Mouse (Mus musculus) midbrain, embryonic 15.5 days (tissue): ENCODE measurements around the gene Mboat1. TPM values are rescaled to one million over a fixed set of nuclear protein-coding genes. Genes with fewer than 3 reads are reported as not detected.

Experiments used
- ATAC-seq: fragments of 200-750 bp; cut with Nextera tagmentation; replicated peaks from 2 replicates; pipeline ENCODE4 v1.8.0; 2017; ENCODE audit warnings: moderate TSS enrichment
- H3K27ac ChIP-seq: fragments of 300-500 bp; sonication (generic); 2 replicates; pipeline ENCODE4 v1.5.1; 2015; ENCODE audit warnings: mild to moderate bottlenecking, inconsistent platforms
- H3K27me3 ChIP-seq: fragments of 300-500 bp; sonication (generic); replicated peaks from 2 replicates; pipeline ENCODE4 v1.6.1; 2015; ENCODE audit warnings: inconsistent platforms
- H3K36me3 ChIP-seq: fragments of 300-500 bp; sonication (generic); replicated peaks from 2 replicates; pipeline ENCODE4 v1.6.1; 2015; ENCODE audit warnings: inconsistent platforms
- H3K4me1 ChIP-seq: fragments of 300-500 bp; sonication (generic); 2 replicates; pipeline ENCODE4 v1.6.1; 2015; ENCODE audit warnings: inconsistent platforms
- H3K4me2 ChIP-seq: fragments of 300-500 bp; sonication (generic); 2 replicates; pipeline ENCODE4 v1.6.1; 2015; ENCODE audit warnings: inconsistent platforms, mild to moderate bottlenecking, moderate library complexity
- H3K4me3 ChIP-seq: fragments of 300-500 bp; sonication (generic); 2 replicates; pipeline ENCODE4 v1.5.1; 2015; ENCODE audit warnings: mild to moderate bottlenecking, inconsistent platforms
- H3K9ac ChIP-seq: fragments of 300-500 bp; sonication (generic); 2 replicates; pipeline ENCODE4 v1.6.1; 2015; ENCODE audit warnings: mild to moderate bottlenecking, inconsistent platforms
- H3K9me3 ChIP-seq: fragments of 300-500 bp; sonication (generic); 2 replicates; pipeline ENCODE4 v1.6.1; 2016; ENCODE audit warnings: inconsistent platforms
- WGBS: fragments of 180-500 bp; shearing (Covaris S2); methylation state at CpG from one replicate; pipeline ENCODE4 v1.1.7; 2015; ENCODE audit warnings: mixed read lengths; 5-methylcytosine and 5-hydroxymethylcytosine counted together
- polyA plus RNA-seq: library from polyadenylated mRNA; unstranded; fragments of >200 nt; fragmentation: Nextera tagmentation; extraction: Ambion mirVana; gene quantifications from 2 replicates; pipeline ENCODE4 v1.2.1, GENCODE M21; 2015

Mboat1 gene
- polyA plus RNA-seq, 1 experiment from 2014 or later, result 2.5 TPM

DNA sequence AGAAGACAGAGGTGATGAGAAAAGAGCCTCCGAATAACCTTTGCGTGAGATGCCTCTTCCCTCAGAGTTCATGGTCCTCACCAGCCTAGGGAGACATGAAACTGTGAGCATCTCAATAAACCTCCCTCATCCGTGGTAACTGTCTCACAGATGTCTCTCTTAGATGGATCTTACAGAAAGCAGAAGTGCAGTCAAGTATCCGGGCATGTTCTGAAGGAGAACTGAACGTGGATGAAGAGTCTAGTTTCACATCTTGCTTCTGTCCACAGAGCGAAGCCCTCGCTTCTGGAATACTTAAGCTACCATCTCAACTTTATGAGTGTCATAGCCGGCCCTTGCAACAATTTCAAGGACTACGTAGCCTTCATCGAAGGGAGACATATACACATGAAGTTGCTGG lies 87.8 kb downstream of the Mboat1 start:
- WGBS, result 94% methylated on average over 10 of the region's 10 CpGs
- Histone ChIP-seq H3K36me3 (no peaks in the 10 kb centered on the region), H3K4me3 (no peak overlapping the region), H3K9ac (no peak overlapping the region), H3K27ac (no peak overlapping the region), H3K4me1 (no peaks in the 10 kb centered on the region), H3K9me3 (no peaks in the 10 kb centered on the region), H3K4me2 (no peak overlapping the region), H3K27me3 (no peaks in the 10 kb centered on the region)
- no peak for ATAC-seq

DNA sequence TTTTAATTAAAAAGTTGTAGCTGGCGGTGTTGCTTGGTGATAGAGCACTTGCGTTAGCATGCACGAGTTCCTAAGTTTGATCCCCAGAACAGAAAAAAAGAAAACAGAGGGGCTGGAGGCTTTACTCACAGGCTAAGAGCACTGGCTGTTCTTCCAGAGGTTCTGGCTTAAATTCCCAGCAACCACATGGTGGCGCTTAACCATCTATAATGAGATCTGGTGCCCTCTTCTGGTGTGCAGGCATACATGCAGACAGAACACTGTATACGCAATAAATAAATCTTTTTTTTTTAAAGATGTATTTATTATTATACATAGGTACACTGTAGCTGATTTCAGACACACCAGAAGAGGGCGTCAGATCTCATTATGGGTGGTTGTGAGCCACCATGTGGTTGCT lies 88.4 kb downstream of the Mboat1 start:
- H3K36me3 ChIP-seq, result no peaks in the 10 kb centered on the region
- H3K27me3 ChIP-seq, result no peaks in the 10 kb centered on the region
- no peak overlapping the region for H3K27ac ChIP-seq
- ATAC-seq, result no peak
- H3K9ac ChIP-seq, result no peak overlapping the region
- WGBS, result 95% methylated on average over 6 of the region's 6 CpGs
- no peak overlapping the region for H3K4me2 ChIP-seq
- no peaks in the 10 kb centered on the region for H3K4me1 ChIP-seq
- H3K9me3 ChIP-seq, result no peaks in the 10 kb centered on the region
- no peak overlapping the region for H3K4me3 ChIP-seq

DNA sequence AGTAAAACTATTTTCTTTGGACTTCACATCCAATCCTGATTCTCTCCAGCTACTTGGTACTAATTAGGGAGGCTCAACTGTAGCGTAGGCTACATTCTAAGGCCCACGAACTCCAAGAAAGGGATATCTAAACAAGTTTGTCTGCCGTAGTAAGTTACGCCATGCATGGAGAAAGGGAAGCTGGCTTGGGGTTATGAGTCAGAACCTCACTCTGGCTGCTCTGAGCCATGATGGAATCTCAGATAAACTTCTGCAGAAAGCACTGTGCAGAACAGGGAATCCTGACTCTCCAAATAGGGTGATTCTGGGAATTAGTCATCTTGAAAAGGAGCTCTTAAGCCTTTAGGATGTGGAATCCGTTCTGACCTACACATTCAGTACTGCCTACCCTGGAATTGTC lies 92.5 kb downstream of the Mboat1 start:
- no peak for ATAC-seq
- H3K4me2 ChIP-seq, result no peak overlapping the region
- no peaks in the 10 kb centered on the region for H3K27me3 ChIP-seq
- no peak overlapping the region for H3K4me3 ChIP-seq
- no peaks in the 10 kb centered on the region for H3K9me3 ChIP-seq
- no peak overlapping the region for H3K9ac ChIP-seq
- no peak overlapping the region for H3K27ac ChIP-seq
- H3K36me3 ChIP-seq, result no peaks in the 10 kb centered on the region
- 84% methylated on average over 5 of the region's 5 CpGs for WGBS
- no peaks in the 10 kb centered on the region for H3K4me1 ChIP-seq

DNA sequence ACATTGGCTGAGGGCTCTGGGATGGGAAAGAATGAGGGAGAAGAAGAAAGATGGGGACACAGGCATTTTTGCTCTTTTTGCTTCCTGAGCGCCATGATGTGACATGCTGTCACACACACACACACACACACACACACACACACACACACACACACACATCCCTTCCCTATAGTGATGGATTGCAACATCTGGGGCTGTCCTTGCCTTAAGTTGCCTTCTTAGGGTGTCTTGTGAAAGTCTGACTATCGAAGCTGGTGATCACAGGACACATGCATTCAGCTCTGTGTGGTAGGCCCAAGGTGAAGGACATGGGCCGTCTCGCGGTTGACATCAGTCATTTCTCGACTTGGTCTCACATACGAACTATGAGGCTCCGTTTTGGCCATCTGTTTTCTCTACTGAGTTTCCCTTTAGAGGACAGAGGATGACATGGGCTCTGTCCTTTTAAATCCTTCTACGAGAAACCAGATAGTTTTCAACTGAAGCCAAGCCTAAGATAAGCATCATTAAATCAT lies 93.4 kb downstream of the Mboat1 start:
- Histone ChIP-seq H3K9me3 (no peaks in the 10 kb centered on the region), H3K27me3 (no peaks in the 10 kb centered on the region), H3K27ac (no peak overlapping the region), H3K36me3 (no peaks in the 10 kb centered on the region), H3K4me1 (no peaks in the 10 kb centered on the region), H3K4me3 (no peak overlapping the region), H3K4me2 (no peak overlapping the region), H3K9ac (no peak overlapping the region)
- 93% methylated on average over 9 of the region's 9 CpGs for WGBS
- ATAC-seq, result no peak

DNA sequence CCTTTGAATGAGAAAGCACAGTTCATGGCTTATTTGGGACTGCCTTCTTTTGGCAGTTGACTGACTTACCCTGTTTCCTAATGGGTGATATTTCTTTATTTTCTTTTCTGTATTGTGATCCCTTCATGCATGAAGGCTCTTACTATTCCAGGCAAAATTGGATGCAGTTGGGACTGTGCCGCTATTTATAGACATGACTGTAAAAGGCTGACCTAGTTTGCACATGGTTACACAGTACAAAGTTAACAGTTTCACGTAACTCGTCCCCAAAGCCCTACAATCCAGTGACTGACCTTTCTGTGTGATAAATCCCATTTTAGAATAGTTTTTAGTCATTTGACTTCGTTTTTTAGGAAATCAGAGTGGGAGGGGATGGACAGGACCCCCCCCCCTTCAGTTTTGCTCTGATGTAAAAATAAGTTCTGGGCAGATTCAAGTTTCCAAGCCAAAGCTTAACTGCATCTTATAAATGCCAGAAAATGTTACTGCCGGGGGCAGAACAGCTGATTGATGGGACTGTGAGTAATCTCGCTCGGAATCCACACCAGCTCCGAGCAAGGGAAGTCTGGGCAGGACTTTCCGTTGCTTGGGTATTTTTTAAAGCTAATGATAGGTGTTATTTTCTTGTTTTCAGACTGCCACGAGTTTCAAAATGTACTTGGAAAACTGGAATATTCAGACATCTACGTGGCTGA lies 98.9 kb downstream of the Mboat1 start:
- Histone ChIP-seq H3K27ac (no peak overlapping the region), H3K4me2 (no peak overlapping the region), H3K4me1 (no peaks in the 10 kb centered on the region), H3K27me3 (no peaks in the 10 kb centered on the region), H3K9ac (no peak overlapping the region), H3K36me3 (no peaks in the 10 kb centered on the region), H3K9me3 (no peaks in the 10 kb centered on the region), H3K4me3 (no peak overlapping the region)
- 77% methylated on average over 11 of the region's 11 CpGs for WGBS
- ATAC-seq, result peak; percentile 52; the same call in 1 of the 2 replicates

DNA sequence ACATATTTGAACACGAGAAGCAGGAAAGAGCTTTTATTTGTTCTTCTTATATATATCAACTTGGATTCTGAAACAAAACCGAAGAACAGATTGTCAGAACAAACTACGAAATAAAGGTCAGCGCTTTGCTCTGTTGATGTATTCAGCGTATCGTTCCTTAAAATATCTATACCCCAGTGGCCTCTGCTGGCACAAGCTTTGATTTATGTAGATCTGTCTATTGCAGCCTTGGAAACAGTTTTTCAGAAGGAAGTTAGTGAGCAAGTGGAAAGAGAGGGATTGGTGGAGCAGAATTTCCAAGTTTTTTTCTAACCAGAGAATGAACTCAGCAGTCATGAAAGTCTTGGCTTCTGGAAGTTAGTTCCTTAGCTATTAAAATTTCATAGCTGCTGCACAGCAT lies 103.1 kb downstream of the Mboat1 start:
- Histone ChIP-seq H3K4me1 (no peaks in the 10 kb centered on the region), H3K36me3 (no peaks in the 10 kb centered on the region), H3K27me3 (no peaks in the 10 kb centered on the region), H3K4me2 (no peak overlapping the region), H3K9ac (no peak overlapping the region), H3K4me3 (no peak overlapping the region), H3K9me3 (no peaks in the 10 kb centered on the region), H3K27ac (no peak overlapping the region)
- 89% methylated on average over 6 of the region's 6 CpGs for WGBS
- ATAC-seq, result no peak

DNA sequence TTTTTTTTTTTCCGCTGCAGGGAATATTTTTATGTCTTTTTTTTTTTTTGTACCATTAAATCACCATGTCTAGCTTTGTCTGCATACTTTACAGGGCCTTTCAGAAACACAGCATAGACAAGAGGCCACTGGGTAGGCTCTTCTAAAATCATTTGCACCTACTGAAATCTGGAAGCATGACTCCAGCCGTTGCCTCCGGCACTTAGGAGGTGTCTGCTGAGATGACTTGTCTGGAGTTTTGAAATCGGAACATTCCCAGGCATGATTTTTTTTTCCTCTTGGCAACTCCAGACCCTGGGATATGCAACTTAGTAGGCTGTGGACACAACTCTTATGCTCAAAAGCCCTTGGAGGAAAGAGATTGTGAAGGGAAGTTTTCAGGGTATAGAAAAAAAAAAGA lies 109.3 kb downstream of the Mboat1 start:
- no peaks in the 10 kb centered on the region for H3K36me3 ChIP-seq
- H3K4me3 ChIP-seq, result no peak overlapping the region
- no peaks in the 10 kb centered on the region for H3K27me3 ChIP-seq
- no peak overlapping the region for H3K9ac ChIP-seq
- no peak for ATAC-seq
- no peak overlapping the region for H3K4me2 ChIP-seq
- H3K27ac ChIP-seq, result no peak overlapping the region
- no peaks in the 10 kb centered on the region for H3K9me3 ChIP-seq
- WGBS, result 93% methylated on average over 4 of the region's 4 CpGs
- H3K4me1 ChIP-seq, result no peaks in the 10 kb centered on the region

DNA sequence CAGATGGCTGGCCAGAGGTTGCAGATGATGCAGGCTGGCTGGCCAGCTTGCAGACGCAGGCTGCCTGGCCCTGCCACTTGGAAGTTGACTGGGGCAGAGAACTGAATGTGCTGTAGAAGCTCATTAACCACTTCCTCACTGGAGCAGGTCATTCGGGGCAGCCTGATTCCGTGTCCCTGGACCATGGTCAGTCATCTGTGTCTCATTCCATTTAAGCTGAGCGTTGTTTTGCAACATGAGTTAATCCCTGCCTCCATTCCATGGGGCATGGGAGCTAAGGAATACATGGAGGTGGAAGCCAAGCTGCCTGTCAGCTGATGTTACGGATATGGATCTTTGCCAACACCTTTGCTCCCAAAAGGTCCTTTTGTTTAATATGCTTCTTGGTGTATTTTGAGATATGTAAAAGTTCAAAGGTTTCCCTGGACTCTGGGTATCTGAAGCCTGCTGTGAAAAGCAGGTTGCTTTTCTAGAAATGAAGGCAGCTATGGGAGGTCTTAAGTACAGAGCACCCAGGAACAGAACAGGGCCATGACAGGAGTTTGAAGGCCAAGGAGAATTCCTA lies 114.1 kb downstream of the Mboat1 start:
- H3K36me3 ChIP-seq, result no peaks in the 10 kb centered on the region
- H3K4me2 ChIP-seq, result no peak overlapping the region
- no peak overlapping the region for H3K9ac ChIP-seq
- no peak for ATAC-seq
- H3K4me3 ChIP-seq, result no peak overlapping the region
- peaks cover 4% of the 10 kb centered on the region; the same call in 1 of the 2 replicates for H3K4me1 ChIP-seq
- 42% methylated on average over 5 of the region's 5 CpGs for WGBS
- H3K27me3 ChIP-seq, result no peaks in the 10 kb centered on the region
- no peak overlapping the region for H3K27ac ChIP-seq
- no peaks in the 10 kb centered on the region for H3K9me3 ChIP-seq

DNA sequence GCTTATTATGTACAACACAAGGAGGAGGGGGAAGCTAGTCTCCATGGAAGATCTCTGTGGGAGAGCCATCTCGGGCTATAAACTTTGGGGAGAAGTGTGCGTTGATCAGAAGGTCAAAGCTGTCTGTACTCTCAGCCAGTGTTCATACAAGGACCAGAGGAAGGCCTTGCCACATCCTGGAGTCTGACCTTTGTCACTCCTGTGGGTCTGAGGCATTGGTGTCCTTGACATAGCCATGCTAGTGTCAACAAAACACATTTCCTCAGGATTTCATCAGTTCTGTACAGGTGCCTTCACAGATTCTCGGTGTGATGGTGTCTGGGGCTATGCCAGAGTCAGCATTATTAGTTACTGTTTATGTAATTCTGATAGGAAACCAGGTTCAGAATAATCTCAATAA lies 115.1 kb downstream of the Mboat1 start:
- no peak for ATAC-seq
- H3K4me3 ChIP-seq, result no peak overlapping the region
- no peaks in the 10 kb centered on the region for H3K36me3 ChIP-seq
- peaks cover 4% of the 10 kb centered on the region; the same call in 1 of the 2 replicates for H3K4me1 ChIP-seq
- WGBS, result 74% methylated on average over 3 of the region's 3 CpGs
- H3K27me3 ChIP-seq, result no peaks in the 10 kb centered on the region
- no peak overlapping the region for H3K9ac ChIP-seq
- H3K4me2 ChIP-seq, result no peak overlapping the region
- no peak overlapping the region for H3K27ac ChIP-seq
- H3K9me3 ChIP-seq, result no peaks in the 10 kb centered on the region

DNA sequence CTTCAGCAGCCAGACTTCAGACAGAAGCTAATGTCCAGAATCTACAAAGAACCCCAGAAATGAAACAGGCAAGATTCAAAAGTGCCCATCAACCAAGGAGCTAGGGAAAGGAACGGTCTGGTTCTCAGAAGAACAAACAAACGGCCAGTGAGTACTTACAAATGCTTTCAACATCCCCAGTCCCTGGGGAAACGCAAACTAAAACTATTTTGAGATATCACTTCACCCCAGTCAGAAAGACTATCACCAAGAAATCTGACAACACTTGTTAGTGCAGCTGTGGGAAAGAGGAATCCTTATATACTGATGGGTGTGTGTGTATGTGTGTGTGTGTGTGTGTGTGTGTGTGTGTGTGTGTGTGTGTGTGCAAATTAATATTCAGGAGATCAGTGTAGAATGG lies 116.4 kb downstream of the Mboat1 start:
- no peak overlapping the region for H3K27ac ChIP-seq
- no peak overlapping the region for H3K4me2 ChIP-seq
- no peak for ATAC-seq
- no peak overlapping the region for H3K9ac ChIP-seq
- no peaks in the 10 kb centered on the region for H3K9me3 ChIP-seq
- H3K4me3 ChIP-seq, result no peak overlapping the region
- no peaks in the 10 kb centered on the region for H3K36me3 ChIP-seq
- no peaks in the 10 kb centered on the region for H3K27me3 ChIP-seq
- H3K4me1 ChIP-seq, result peaks cover 4% of the 10 kb centered on the region; the same call in 1 of the 2 replicates
- WGBS, result 71% methylated on average over 3 of the region's 3 CpGs

DNA sequence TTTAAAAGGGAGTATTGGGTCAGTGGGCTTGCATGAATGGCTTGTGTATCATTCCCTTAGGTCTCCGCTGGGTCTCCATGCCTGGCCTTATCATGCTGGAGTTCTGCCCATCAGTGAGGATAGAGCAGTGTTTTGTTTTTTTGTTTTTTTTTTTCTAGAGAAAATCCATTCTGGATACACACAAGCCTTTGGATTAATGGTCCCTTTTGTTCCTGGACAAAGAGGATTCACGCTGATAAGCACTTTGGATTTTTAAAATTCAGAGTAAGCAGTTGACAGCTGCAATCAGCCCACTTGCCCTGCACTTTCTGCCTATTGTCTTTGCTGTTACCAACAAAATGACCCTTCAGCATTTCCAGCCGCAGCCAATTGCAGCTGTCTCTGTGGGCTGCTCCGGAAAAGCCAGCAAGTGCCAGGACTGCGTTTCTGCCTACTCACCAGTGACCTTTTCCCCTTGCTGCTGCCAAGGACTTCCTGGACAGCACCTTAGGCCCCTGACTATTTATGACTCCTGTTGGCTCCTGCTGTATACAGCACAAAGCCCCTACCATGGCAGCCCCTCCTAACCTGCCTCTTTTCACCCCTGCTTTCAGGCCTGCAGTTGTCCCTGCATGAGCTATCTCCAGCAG lies 117.5 kb downstream of the Mboat1 start:
- no peak for ATAC-seq
- H3K27ac ChIP-seq, result no peak overlapping the region

DNA sequence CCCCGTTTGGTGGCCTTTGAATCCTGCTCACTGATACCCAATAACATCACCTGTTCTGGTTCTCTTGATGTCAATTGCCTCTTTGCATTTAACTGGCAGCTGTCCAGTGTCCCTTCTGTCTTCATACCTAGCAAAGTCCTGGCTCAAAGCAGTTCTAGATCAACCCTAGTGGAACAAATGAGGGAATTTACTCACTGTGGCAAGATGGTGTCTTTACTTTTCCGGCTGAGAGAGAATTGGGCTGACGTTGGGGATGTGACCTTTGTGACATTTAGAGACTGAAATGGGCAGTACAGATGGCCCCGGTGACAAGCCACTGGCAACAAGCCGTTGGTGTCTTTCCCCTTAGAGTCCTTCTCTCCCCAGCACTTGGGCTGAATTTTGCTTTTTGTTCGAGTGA lies 118.1 kb downstream of the Mboat1 start:
- no peaks in the 10 kb centered on the region for H3K27me3 ChIP-seq
- 62% methylated on average over 6 of the region's 6 CpGs for WGBS
- ATAC-seq, result no peak

More for the DNA sequence above, 117.5 kb downstream of the Mboat1 start:
- 11% methylated on average over 5 of the region's 5 CpGs for WGBS
- H3K36me3 ChIP-seq, result no peaks in the 10 kb centered on the region
- no peaks in the 10 kb centered on the region for H3K27me3 ChIP-seq
- no peak overlapping the region for H3K4me3 ChIP-seq
- peaks cover 4% of the 10 kb centered on the region; the same call in 1 of the 2 replicates for H3K4me1 ChIP-seq
- no peak overlapping the region for H3K9ac ChIP-seq
- H3K4me2 ChIP-seq, result no peak overlapping the region
- H3K9me3 ChIP-seq, result no peaks in the 10 kb centered on the region

More for the DNA sequence above, 118.1 kb downstream of the Mboat1 start:
- H3K4me3 ChIP-seq, result no peak overlapping the region
- H3K9ac ChIP-seq, result no peak overlapping the region
- H3K27ac ChIP-seq, result no peak overlapping the region
- H3K36me3 ChIP-seq, result no peaks in the 10 kb centered on the region
- H3K9me3 ChIP-seq, result no peaks in the 10 kb centered on the region
- H3K4me1 ChIP-seq, result peaks cover 4% of the 10 kb centered on the region; the same call in 1 of the 2 replicates
- no peak overlapping the region for H3K4me2 ChIP-seq
